Mouse (Mus musculus): ENCODE results near the gene Igf2bp1. TPM values are rescaled to one million over a fixed set of nuclear protein-coding genes. Genes with fewer than 3 reads are reported as not detected.

Gene Igf2bp1
- total RNA-seq, 4 experiments from 2014 or later, result 0.26 to 0.83 (median 0.43) TPM

Small RNA genes lying within 50 kb of the gene (microRNA-seq; reads per million reads assigned to microRNA genes)
- gene Mir3063, result 0 reads per million in 2 experiments

Other genes starting within 250 kb of the Igf2bp1 start
- gene Phospho1, start 181.4 kb downstream of the Igf2bp1 start, total RNA-seq (2022), result 100 to 1,000 TPM in 2 of 4 experiments, 10 to 100 TPM in 2; 61.9 to 148 (median 104) TPM
- gene Gngt2, start 168.7 kb downstream of the Igf2bp1 start, total RNA-seq (2022), result 10 to 100 TPM; 14.7 to 19.0 (median 17.1) TPM
- gene Abi3, start 163.5 kb downstream of the Igf2bp1 start, total RNA-seq (2022), result 10 to 100 TPM in 3 of 4 experiments, 1 to 10 TPM in 1; 8.9 to 14.3 (median 12.2) TPM
- not detected for gene B4galnt2, start 91.0 kb downstream of the Igf2bp1 start, total RNA-seq (2022)
- gene Gip, start 18.6 kb upstream of the Igf2bp1 start, total RNA-seq (2022), result not detected
- 10 to 100 TPM; 77.6 to 95.6 (median 86.3) TPM for gene Snf8, start 28.9 kb upstream of the Igf2bp1 start, total RNA-seq (2022)
- gene Ube2z, start 59.4 kb upstream of the Igf2bp1 start, total RNA-seq (2022), result 10 to 100 TPM; 53.9 to 60.0 (median 57.0) TPM
- 100 to 1,000 TPM; 227 to 500 (median 292) TPM for gene Atp5g1, start 69.7 kb upstream of the Igf2bp1 start, total RNA-seq (2022)
- not detected for gene Calcoco2, start 106.0 kb upstream of the Igf2bp1 start, total RNA-seq (2022)
- not detected for gene Ttll6, start 127.8 kb upstream of the Igf2bp1 start, total RNA-seq (2022)
- not detected for gene Hoxb13, start 188.4 kb upstream of the Igf2bp1 start, total RNA-seq (2022)

Data from adrenal gland, adult 8-10 months (tissue).